Mouse (Mus musculus) gastrocnemius, postnatal 4 days (tissue): ENCODE measurements around the gene Gm10644. TPM values are rescaled to one million over a fixed set of nuclear protein-coding genes. Genes with fewer than 3 reads are reported as not detected.
A peak's percentile ranks its signal among the peaks of the same experiment; 100 is the strongest.

Source experiments
- DNase-seq, 2 experiments: peaks; one replicate each; pipeline ENCODE4 v3.0.0; 2021 to 2022; ENCODE audit warnings: low spot score in 2 of 2, mixed read lengths in 2 of 2
- microRNA-seq: library from miRNA; unstranded; fragments of <30 nt; microRNA quantifications from one replicate; pipeline ENCODE4 v1.2.0, GENCODE M21; 2021
- total RNA-seq, 2 experiments: library from RNA; stranded (reverse); gene quantifications; 2 replicates each; pipeline ENCODE4 v1.2.3; 2021

Gene Gm10644
- total RNA-seq, 2 experiments from 2014 or later = 0.22 to 0.23 TPM

GRCm38 (mm10) chr8:83899363-83900252 is 55.4 kb downstream of the Gm10644 start, which contains the start of gene Adgrl1:
TSS of gene Adgrl1 (plus strand) at chr8:83900105.
- DNase-seq = peak; percentile 83 to 91

GRCm38 (mm10) chr8:83898985-83899362 is 56.0 kb downstream of the Gm10644 start:
- peak in 1 of 2 experiments; percentile 72 for DNase-seq

GRCm38 (mm10) chr8:83898456-83898855 is 56.5 kb downstream of the Gm10644 start:
- DNase-seq = peak in 1 of 2 experiments; percentile 32

- DNase-seq = peak; percentile 51 to 66
Observed at GRCm38 (mm10) chr8:83897211-83897610, 57.8 kb downstream of the Gm10644 start.

GRCm38 (mm10) chr8:83896461-83896860 is 58.5 kb downstream of the Gm10644 start:
- no peak for DNase-seq

- DNase-seq = no peak
Observed at GRCm38 (mm10) chr8:83895894-83896293, 59.1 kb downstream of the Gm10644 start.

GRCm38 (mm10) chr8:83893915-83894314 is 61.1 kb downstream of the Gm10644 start:
- DNase-seq = peak in 1 of 2 experiments; percentile 65

- no peak for DNase-seq
Observed at GRCm38 (mm10) chr8:83892061-83892460, 62.9 kb downstream of the Gm10644 start.

GRCm38 (mm10) chr8:83888409-83888808 is 66.6 kb downstream of the Gm10644 start:
- DNase-seq = no peak

Small RNAs within 50 kb of the gene (microRNA-seq; reads per million reads assigned to microRNA genes)
- gene Gm44330 (not detected), gene Gm44450 (not detected)

Other genes starting within 250 kb of the Gm10644 start
- 10 to 100 TPM; 26.1 to 27.5 TPM for gene Ddx39, start 240.0 kb downstream of the Gm10644 start, total RNA-seq
- gene Adgre5, start 213.9 kb downstream of the Gm10644 start, total RNA-seq = 10 to 100 TPM; 82.7 to 83.4 TPM
- gene Adgrl1, start 55.1 kb downstream of the Gm10644 start, total RNA-seq = 10 to 100 TPM; 33.6 to 37.6 TPM
- 10 to 100 TPM; 14.9 to 17.2 TPM for gene Asf1b, start 302 bp upstream of the Gm10644 start, total RNA-seq
- gene Prkaca, start 17.8 kb upstream of the Gm10644 start, total RNA-seq = 100 to 1,000 TPM; 837 to 892 TPM
- gene Samd1, start 42.5 kb upstream of the Gm10644 start, total RNA-seq = 10 to 100 TPM; 40.7 to 44.4 TPM
- gene 1700067K01Rik, start 46.3 kb upstream of the Gm10644 start, total RNA-seq = under 1 TPM in 1 of 2 experiments, not detected in 1; 0.44 TPM
- 1 to 10 TPM in 1 of 2 experiments, under 1 TPM in 1; 0.65 to 1.2 TPM for gene 2210011C24Rik, start 57.0 kb upstream of the Gm10644 start, total RNA-seq
- 1 to 10 TPM; 1.1 to 2.2 TPM for gene Palm3, start 66.3 kb upstream of the Gm10644 start, total RNA-seq
- gene Il27ra, start 87.4 kb upstream of the Gm10644 start, total RNA-seq = 1 to 10 TPM in 1 of 2 experiments, under 1 TPM in 1; 0.93 to 1.4 TPM
- gene Rln3, start 89.8 kb upstream of the Gm10644 start, total RNA-seq = not detected
- 1 to 10 TPM; 2.5 to 3.2 TPM for gene Gm10643, start 109.9 kb upstream of the Gm10644 start, total RNA-seq
- gene Rfx1, start 111.6 kb upstream of the Gm10644 start, total RNA-seq = 10 to 100 TPM; 10.1 to 11.7 TPM
- gene Dcaf15, start 149.6 kb upstream of the Gm10644 start, total RNA-seq = 10 to 100 TPM; 15.6 to 17.5 TPM
- not detected for gene Podnl1, start 170.8 kb upstream of the Gm10644 start, total RNA-seq
- 10 to 100 TPM; 18.2 to 21.8 TPM for gene Cc2d1a, start 192.7 kb upstream of the Gm10644 start, total RNA-seq
- gene 4930432K21Rik, start 192.8 kb upstream of the Gm10644 start, total RNA-seq = 1 to 10 TPM; 1.4 to 1.9 TPM
- gene Nanos3, start 230.0 kb upstream of the Gm10644 start, total RNA-seq = 1 to 10 TPM; 2.5 to 3.3 TPM